Mouse (Mus musculus) left cerebral cortex, adult 18-20 months (tissue): ENCODE results near the gene Oxld1. TPM values are rescaled to one million over a fixed set of nuclear protein-coding genes. Genes with fewer than 3 reads are reported as not detected.

Experiments used
- DNase-seq, 2 experiments: peaks; one replicate each; pipeline ENCODE4 v3.0.0; 2021 to 2022; ENCODE audit warnings: low spot score in 2 of 2, mixed read lengths in 1 of 2
- total RNA-seq, 2 experiments: library from RNA; stranded (reverse); gene quantifications; 2 replicates each; pipeline ENCODE4 v1.2.3; 2021

Oxld1 gene
- total RNA-seq, 2 experiments from 2014 or later: 13.0 to 16.4 TPM

DNA sequence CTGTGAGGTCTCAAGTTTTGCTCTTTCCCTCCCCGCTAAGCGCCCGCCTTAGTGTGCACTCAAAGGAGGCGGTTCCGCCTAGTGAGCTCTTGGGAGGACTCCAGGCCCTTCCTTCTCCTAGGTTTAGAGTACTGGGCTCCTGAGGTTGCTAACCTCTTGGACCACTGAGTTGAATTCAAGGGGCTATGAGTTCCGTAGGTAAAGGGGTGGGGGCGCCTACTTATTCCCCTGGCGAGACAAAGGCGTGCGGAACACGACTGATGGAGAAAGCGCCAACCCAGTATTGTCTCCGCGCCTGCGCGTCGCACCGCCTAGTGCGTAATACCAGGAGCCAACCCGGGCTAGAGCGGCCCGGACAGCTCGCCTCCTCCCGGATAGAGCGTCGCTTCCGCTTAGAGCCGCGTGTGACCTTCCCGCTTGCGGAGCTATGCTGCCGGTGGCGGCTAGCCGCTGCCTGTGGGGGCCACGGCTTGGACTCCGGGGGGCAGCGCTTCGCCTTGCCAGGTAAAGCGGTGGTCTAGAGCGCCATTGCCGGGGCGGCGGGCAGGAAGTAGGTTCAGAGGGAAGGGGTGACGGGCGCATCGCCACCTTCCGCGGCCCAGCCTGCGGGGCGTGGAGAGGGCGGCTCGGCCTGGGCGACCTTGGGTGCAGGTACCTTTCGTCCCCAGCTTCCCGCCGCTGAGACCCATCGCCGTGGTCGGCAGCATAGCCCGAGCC, 26.6 kb upstream of the Oxld1 start, which contains the start of gene Mrpl12:
Gene Mrpl12 (plus strand): TSS at position 349 of the 717 bp plus-strand sequence.
- DNase-seq: peak; percentile 87 to 90

DNA sequence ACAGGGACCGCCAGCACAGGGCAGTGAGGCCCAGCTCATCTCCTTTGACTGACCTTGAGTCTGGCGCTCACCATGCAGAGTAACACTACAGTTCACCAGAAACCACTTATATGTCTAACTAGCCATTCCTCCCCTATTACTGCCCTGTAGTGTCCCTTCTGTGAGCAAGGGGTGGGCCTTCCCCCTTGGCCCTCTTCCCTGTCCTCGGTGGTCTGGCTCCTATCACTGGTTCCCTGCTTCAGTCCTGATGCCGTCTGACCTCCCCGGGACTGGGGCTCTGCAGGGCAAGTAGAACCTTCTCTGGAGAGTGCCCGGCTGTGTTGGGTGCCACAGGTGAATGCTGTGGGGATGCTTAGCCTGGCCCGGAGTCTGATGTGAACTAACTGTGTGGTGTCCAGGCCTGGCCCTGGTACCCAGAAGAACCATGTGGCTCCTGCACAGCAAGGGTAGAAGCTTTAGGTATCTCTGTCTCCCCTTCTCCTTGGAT, 25.6 kb upstream of the Oxld1 start:
- DNase-seq: no peak

DNA sequence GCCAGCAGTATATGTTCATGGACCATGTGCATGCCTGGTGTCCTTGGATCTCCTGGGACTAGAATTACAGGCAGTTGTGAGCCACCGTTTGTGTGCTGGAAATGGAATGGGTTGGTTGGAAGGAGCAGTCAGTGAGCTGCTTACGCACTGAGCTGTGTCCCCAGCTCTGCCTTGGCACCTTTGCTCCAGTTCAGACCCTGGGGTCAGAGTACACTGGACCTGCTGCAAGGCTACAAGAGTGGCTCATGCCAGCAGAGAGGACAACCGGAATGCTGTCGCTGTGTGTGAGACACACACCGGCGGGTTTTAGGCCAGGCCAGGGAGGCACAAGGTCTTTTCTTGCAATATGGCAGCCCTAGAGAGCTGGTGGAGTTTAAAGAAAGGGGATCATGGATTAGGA, 14.2 kb upstream of the Oxld1 start:
- DNase-seq: no peak

DNA sequence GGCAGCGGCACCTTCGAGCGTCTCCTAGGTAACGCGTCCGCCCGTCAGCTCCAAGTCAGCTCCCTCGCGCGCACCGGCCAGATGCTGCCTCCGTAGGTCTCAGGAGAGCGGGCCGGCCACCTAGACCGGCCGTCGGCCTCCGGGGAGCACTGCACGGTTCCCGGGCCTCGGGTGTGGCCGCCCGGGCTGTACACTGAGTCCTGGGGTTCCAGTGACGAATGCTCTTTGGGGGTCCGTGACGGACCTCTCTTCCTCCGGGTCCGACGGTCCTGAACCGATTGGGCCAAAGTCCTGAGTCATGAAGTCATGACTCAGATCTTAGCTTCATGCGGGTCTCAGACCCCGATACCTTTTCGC, 9.8 kb upstream of the Oxld1 start:
- DNase-seq: no peak

DNA sequence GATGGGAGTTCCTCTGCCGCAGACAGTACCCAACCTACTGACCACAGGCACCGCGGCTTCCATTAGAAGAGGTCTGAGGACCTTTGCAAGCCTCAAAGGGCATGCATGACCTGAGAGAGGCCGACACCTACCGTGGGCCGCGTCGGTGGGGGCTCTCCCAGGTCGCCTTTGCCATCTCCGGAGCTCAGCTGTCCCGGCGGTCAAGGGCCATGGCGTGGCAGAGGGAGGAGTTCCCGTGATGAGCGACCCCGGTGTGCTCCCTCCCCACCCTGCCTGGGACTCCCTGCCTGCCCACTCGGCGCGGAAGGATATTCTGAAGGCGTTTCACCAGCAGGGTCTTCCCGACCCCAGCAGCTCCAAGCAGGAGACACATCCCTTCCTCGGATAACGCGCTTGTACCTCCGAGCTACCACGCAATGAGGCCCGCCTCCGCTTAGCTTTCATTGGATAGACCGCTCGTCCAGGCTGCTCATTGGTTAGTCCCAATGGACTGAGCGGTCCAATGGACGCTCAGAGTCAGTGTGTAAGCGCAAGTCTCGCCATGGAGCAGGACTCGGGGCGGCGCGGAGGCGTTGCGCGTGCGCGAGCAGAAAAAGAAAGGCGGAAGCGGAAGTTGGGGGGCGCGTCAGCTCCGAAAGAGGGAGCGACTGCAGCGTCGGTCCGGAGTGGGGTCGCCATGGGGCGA, 9.3 kb upstream of the Oxld1 start, which contains the start of gene Arl16:
Gene Arl16 (minus strand): TSS at position 557 of the 685 bp plus-strand sequence.
- peak; percentile 93 to 95 for DNase-seq

DNA sequence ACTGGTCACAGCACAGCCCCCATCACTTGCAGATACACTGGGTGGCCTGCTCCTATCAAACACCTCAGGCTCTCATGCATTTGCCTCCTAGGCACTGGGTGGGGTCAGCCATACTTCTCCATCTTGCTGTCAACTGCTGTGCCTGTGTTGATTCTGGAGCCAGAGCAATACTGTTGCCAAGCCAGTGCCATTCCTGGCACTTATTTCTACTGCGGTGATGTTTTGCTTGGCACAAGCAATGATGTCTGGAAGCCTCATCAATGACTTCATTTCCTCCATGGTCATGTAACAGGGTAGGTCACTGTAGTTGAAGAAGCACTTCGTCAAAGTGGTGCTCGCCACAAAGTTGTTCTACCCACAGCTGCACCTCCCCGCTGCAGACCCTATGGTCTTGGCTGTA, 7.7 kb upstream of the Oxld1 start:
- DNase-seq: no peak

DNA sequence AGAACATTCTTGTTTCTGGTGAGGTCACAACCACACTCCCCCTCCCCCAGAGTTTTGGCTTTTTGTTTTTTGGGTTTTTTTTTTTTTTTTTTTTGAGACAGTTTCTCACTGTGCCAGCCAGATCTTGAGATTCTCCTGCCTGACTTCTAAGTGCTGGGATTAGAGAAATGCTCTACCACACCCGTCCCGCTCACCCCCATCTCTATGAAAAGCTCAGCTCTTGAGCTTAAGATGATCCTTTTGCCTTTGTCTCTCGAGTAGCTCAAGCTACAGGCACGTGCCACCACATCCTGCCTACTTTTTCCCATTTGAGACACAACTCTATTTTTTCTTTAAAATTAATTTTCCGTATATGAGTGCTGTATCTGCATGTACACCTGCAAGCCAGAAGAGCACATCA, 6.5 kb upstream of the Oxld1 start:
- DNase-seq: no peak

DNA sequence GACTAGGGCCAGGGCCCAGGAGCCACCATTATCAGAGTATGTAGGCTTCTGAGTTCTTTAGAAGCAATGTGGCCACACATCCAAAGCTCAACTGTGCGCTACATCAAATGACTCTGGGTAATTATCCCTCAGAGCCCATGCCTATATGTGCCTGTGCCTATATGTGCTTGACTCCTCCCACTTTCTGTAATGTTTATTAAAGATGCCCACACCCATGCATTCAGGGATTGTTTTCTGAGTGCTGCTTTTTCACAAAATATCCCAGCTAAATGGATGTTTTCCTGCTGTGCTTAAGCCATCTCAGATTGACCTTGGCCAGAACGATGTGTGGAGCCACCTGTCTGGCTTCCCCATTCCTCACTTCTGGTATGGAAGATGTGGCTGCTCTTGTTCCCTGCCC, 5.7 kb upstream of the Oxld1 start:
- DNase-seq: no peak

DNA sequence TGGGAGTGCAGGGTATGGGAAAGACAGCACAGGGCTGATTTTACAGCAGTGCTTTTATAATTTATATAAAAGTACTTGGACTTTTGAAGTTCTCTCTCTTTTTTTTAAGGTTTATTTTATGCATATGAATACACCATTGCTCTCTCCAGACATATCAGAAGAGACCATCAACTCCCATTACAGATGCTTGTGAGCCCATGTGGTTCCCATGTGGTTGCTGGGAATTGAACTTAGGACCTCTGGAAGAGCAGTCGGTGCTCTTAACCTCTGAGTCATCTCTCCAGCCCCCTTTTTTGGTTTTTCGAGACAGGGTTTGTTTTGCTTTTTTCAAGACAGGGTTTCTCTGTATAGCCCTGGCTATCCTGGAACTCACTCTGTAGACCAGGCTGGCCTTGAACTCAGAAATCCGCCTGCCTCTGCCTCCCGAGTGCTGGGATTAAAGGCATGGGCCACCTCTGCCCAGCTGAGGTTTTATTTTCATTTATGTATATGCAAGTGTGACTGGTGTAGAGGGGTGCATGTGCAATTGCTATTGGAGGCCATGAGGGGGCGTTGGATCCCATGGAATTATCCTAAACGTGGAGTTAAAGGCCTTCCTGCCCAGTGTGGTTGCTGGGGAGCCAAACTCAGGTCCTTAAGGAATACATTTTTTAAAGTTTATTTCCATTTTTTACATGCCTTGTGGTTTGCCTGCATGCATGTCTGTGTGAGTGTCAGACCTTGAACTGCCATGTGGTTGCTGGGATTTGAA, 1.2 kb upstream of the Oxld1 start:
- no peak for DNase-seq

DNA sequence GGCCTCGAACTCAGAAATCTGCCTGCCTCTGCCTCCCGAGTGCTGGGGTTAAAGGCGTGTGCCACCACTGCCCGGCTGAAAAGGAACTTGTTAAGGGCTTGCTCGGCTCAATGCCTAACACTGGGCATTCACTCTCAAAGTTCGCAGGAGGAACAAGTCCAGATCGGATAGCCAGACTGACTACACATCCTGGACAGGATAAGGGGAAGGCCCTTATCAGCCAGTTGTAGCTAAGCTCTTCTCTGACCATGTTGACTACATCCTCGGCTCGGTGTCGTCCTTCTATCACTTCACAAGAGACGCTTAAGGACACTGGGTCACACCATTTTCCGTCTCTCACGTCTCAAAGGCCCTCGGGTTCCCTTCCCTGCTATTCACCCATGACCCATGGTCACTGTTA, 498 bp downstream of the Oxld1 start:
- DNase-seq: no peak

DNA sequence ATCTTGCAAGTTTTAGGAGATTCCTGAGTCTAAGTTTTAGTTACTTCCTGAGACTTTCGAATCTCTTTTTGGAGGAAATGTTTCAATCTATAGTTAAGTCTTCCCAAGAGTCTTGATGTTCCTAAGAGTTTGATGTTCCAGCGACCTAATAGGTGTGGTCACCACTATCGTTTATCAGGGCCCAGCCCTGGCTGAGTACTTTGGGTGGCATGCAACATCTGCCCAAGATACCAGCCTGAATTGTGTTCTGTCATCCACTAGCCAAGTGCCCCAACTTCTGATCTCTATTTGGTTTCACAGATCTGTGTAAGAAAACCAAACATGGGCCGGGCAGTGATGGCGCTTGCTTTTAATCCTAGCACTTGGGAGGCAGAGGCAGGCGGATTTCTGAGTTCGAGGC, 2.5 kb downstream of the Oxld1 start:
- no peak for DNase-seq

DNA sequence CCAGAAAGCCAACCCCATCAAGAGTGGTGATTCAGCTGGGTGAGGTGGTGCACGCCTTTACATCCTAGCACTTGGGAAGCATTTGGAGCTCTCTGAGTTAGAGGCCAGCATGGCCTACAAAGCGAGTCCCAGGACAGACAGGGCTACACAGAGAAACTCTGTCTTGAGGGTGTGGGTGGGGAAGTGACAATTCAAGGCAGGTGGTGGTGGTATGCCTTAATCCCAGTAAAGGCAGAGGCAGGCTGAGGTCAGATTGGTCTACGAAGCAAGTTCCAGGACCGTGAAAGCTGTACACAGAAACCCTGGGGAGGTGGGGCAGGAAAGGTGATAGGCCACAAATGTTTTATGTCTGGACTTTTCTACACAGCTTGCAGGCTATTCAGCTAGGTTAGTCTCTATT, 2.9 kb downstream of the Oxld1 start:
- DNase-seq: no peak

DNA sequence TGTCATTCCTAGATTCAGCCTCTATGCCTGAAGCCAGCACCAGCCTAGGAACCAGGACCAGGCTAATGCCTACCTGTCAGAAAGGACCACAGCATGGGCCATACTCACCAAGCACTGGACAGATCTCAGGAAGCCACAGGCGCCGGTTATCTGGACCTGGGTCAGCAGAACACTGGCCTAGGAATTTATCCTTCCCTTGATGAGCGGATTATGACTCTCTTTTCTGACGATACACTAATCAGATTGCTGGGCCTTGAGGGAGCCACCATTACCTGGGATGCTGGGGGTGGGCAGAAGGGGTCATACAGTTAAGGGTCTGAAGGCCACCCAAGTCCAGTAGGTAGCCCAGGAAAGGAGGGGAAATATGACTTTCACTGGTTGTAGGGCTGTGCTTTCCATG, 4.6 kb downstream of the Oxld1 start, which contains the start of gene Pde6g:
Gene Pde6g (minus strand): TSS at position 195 of the 400 bp plus-strand sequence.
- no peak for DNase-seq

DNA sequence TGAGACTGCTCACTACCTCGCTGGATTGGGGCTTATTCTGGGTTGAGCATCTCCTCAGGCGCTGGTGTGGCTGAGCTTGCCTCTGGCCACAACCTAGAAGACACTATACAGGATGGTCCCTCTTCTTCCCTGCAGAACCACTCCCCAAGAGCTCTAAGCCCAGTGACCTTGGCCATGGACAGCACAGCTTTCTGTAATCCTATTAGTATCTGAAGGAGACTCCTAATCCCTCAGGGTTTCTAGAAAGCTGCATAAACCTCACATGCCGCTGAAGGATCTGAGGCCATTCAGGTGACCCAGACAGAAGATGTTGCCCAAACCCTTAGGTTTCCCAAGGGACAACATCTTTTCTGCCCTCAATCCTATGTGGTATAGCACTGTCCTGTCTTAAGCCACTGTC, 5.6 kb downstream of the Oxld1 start:
- DNase-seq: no peak

DNA sequence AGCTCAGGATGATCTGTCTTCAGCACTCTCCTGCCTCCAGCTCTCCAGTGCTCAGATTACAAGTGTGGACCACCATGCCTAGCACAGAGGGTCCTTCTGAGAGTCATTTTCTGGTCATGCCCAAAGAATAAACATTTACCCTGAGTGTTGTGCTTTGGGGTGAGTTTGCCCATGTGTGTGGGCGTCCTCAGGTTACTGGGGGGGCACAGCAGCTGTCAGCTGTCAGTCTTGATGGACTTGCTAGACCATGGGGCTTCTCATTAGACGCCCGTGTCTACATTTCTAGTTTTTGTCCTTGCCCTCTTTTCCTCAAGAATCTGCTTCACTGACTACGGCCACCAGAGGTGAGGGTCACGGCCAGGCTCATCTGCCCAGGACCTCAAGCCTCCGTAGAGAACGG, 10.7 kb downstream of the Oxld1 start:
- DNase-seq: no peak

DNA sequence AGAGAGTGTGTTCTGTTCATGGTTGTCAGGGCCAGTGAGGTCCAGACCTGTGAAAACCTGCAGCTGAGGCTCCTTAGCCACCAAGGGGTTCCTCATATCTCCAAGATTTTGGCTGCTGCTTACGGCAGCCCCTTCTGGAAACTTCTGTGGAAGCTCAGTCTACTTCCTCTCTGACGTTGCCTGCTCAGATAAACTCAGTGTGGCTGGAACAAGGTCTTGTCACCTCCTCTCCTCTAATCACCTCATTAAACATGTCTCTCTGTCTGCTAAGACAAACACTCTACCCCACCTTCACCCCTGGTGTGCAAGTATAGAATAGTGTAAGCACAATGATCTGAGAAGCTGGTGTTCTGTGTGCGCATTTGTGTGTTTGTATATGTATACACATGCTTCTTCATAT, 12.4 kb downstream of the Oxld1 start:
- DNase-seq: no peak

DNA sequence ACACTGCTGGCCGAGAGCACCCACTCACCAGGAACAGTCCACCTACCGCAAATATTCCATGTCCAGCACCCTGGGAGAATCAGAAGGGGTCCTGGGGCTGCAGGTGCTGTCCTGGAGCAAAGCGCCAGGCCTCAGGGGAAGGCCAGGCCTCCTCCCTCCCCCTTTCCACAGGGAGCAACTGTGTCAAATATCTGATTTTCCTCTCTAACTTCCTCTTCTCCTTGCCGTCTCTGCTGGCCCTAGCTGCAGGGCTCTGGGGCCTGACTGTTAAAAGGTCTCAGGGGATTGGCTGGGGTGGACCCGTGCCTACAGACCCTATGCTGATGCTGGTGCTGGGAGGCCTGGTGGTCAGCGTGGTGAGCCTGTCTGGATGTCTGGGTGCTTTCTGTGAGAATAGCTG, 13.8 kb downstream of the Oxld1 start:
- DNase-seq: no peak

DNA sequence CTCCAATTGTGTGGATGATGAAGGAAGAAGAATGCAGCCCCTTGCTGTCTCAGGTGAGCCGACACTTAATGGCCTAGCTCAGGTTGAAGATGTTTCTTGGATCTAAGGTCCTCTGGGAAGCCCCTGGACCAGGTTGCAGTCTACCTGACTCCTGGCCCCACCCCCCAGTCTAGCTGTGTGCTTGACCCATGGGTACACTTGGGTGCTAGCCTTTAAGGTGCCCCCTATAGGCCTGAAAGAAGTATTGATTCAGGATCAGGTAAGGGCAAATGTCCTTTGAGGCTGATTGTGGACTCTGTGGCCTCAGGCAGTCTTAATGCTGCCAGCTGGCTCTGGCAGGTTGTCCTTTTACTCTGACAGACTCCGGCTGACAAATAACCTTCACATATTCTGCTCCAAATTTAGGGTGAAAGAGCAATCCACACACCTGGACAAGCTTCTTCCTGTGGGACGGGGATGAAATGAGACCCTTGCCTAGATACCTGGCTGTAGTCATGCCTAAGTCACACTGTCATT, 15.0 kb downstream of the Oxld1 start:
- DNase-seq: no peak

DNA sequence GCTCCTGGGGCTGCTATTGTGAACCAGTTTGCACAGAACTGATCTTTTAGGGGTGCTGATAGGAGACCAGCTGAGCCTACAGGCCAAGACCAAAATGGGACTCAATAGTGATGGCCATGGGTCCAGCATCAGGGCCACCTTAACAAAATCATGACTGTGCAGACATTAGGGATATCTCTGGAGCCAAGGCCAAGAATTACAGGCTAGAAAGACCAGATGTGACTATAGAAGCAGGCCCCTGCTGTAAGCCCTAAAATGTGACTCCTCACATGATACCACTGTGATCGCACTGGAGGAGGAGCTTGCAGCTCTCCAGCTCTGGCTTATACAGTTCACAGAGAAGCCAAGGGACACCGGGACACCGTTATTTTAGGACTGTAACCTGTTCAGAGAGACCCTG, 15.5 kb downstream of the Oxld1 start, which contains the start of gene Tspan10:
Gene Tspan10 (plus strand): TSS at position 301 of the 400 bp plus-strand sequence.
- DNase-seq: no peak

DNA sequence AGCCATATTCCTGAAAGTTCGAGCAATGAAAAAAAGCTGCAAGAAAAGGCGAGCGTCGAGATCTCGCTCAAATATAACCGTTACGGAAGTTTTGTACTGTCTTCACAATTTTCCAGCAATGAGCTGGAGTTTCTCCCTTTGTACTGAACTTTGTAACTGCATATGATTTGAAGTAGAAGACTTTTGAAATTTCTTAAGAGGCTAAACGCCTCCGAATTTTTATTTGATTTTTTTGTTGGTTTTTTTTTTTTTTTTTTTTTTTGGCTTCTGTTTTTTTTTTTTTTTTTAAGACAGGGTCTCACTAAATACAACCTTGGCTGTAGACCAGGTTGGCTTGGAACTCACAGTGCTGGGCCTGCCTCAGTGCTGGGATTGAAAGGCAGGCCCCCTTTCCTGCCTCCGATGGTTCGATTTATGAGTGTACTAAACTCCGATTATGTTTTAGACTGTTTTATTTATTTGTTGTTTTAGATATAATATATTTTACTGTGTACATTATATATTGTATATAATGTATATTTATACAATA, 19.9 kb downstream of the Oxld1 start:
- DNase-seq: no peak

DNA sequence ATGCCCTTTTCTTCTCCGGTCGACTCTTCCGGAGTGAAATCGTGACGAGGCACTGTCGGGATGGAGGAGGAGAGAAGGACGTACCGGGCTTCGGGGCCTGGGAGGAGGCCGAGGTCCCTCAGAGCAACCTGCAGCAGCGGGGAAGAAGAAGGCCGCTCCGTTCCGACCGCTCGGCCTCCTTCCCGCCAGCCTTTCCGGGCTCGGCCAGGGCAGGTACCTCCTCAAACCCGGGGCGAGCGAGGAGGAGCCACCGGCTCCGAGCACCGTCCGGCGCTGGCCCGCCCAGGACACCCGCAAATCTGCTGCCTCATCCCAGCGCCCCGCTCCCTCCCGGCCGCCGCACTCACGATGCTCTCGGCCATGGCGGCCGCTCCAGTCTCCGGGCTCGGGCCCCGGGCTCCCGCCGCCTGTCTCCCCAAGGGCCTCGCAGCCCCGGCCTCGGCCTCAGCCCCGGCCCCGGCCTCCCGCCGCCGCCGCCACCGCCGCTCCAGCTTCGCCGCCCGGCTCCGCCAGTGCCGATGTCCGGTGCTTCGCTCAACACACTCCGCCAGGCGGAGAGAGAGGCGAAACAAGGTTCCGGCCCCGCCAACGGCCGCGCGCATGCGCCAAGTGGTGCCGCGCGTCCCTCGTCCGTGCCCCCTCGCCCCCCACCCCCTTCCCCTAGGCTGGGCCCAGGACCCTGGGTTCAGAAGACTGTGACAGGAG, 20.6 kb downstream of the Oxld1 start, which contains the start of gene Nploc4:
Gene Nploc4 (minus strand): TSS at position 557 of the 705 bp plus-strand sequence.
- DNase-seq: peak; percentile 87
